Mouse (Mus musculus) gastrocnemius, adult 8-10 months (tissue): ENCODE results near the gene 4931428L18Rik. TPM values are rescaled to one million over a fixed set of nuclear protein-coding genes. Genes with fewer than 3 reads are reported as not detected.

Source experiments
- total RNA-seq, 4 experiments: library from RNA; stranded (reverse); gene quantifications; 2 replicates each; pipeline ENCODE4 v1.2.4; 2022

4931428L18Rik gene
- total RNA-seq, 4 experiments from 2014 or later = not detected

Other genes starting within 250 kb of the 4931428L18Rik start
- not detected for gene AC153137.1, start 244.7 kb downstream of the 4931428L18Rik start, total RNA-seq
- not detected for gene Lgsn, start 46.3 kb downstream of the 4931428L18Rik start, total RNA-seq
- not detected for gene Pih1d3, start 154 bp upstream of the 4931428L18Rik start, total RNA-seq